Mouse (Mus musculus): ENCODE results near the gene Acadl. TPM values are rescaled to one million over a fixed set of nuclear protein-coding genes. Genes with fewer than 3 reads are reported as not detected.

Acadl gene
- polyA plus RNA-seq (2016; fragmentation: Nextera tagmentation; extraction: Ambion mirVana): 83.4 and 86.0 TPM in 2 replicates

- peak within 1 kb of the TSS; percentile 87 for H3K27ac ChIP-seq
- peaks cover 16% of the 10 kb centered on the region for H3K4me1 ChIP-seq
- peak within 1 kb of the TSS; percentile 94 for H3K9ac ChIP-seq
- peak; percentile 96 for ATAC-seq
- under 1% methylated on average over 73 of the region's 85 CpGs for WGBS (ENCODE audit: insufficient replicate concordance)
- peaks cover 10% of the 10 kb centered on the region; the same call in 1 of the 2 replicates for H3K36me3 ChIP-seq
- H3K27me3 ChIP-seq (replicated peaks): no peaks in the 10 kb centered on the region
- H3K4me3 ChIP-seq: peak within 1 kb of the TSS; percentile 95
- H3K9me3 ChIP-seq (replicated peaks): no peaks in the 10 kb centered on the region
- peak within 1 kb of the TSS; percentile 90 for H3K4me2 ChIP-seq
These were observed at the start of gene Acadl for GRCm38 (mm10) chr1:66862712-66863511. Gene Acadl, minus strand, starts transcription at chr1:66863277.

- 68% methylated on average over 1 of the region's 1 CpGs for WGBS (ENCODE audit: insufficient replicate concordance)
- Histone ChIP-seq H3K9ac (no peak overlapping the region), H3K9me3 (replicated peaks) (no peaks in the 10 kb centered on the region; the same call in 1 of the 2 replicates), H3K27ac (no peak overlapping the region), H3K4me1 (no peaks in the 10 kb centered on the region), H3K4me2 (no peak overlapping the region), H3K4me3 (no peak overlapping the region), H3K36me3 (no peaks in the 10 kb centered on the region), H3K27me3 (replicated peaks) (no peaks in the 10 kb centered on the region)
- no peak for ATAC-seq
These were observed 49.2 kb upstream of the Acadl start for GRCm38 (mm10) chr1:66912305-66912704.

GRCm38 (mm10) chr1:66902566-66902965 lies 39.5 kb upstream of the Acadl start:
- Histone ChIP-seq H3K27ac (no peak overlapping the region), H3K36me3 (no peaks in the 10 kb centered on the region), H3K9me3 (replicated peaks) (no peaks in the 10 kb centered on the region), H3K27me3 (replicated peaks) (no peaks in the 10 kb centered on the region), H3K4me2 (no peak overlapping the region), H3K4me3 (no peak overlapping the region), H3K9ac (no peak overlapping the region), H3K4me1 (no peaks in the 10 kb centered on the region)
- WGBS (ENCODE audit: insufficient replicate concordance): 49% methylated on average over 3 of the region's 3 CpGs
- ATAC-seq: no peak

GRCm38 (mm10) chr1:66900946-66901345 lies 37.9 kb upstream of the Acadl start:
- ATAC-seq: peak; percentile 55
- Histone ChIP-seq H3K4me1 (no peaks in the 10 kb centered on the region), H3K27ac (no peak overlapping the region), H3K36me3 (no peaks in the 10 kb centered on the region), H3K4me2 (no peak overlapping the region), H3K27me3 (replicated peaks) (no peaks in the 10 kb centered on the region), H3K9me3 (replicated peaks) (no peaks in the 10 kb centered on the region), H3K9ac (no peak overlapping the region), H3K4me3 (no peak overlapping the region)
- WGBS (ENCODE audit: insufficient replicate concordance): 85% methylated on average over 4 of the region's 4 CpGs

GRCm38 (mm10) chr1:66898261-66898660 lies 35.2 kb upstream of the Acadl start:
- Histone ChIP-seq H3K4me3 (no peak overlapping the region), H3K27ac (no peak overlapping the region), H3K4me1 (no peaks in the 10 kb centered on the region), H3K9me3 (replicated peaks) (no peaks in the 10 kb centered on the region), H3K27me3 (replicated peaks) (no peaks in the 10 kb centered on the region), H3K36me3 (no peaks in the 10 kb centered on the region), H3K4me2 (no peak overlapping the region), H3K9ac (no peak overlapping the region)
- 73% methylated on average over 7 of the region's 7 CpGs for WGBS (ENCODE audit: insufficient replicate concordance)
- no peak for ATAC-seq

- WGBS (ENCODE audit: insufficient replicate concordance): 42% methylated on average over 5 of the region's 5 CpGs
- no peaks in the 10 kb centered on the region for H3K9me3 ChIP-seq (replicated peaks)
- H3K4me2 ChIP-seq: no peak overlapping the region
- H3K4me1 ChIP-seq: no peaks in the 10 kb centered on the region
- H3K4me3 ChIP-seq: no peak overlapping the region
- no peak overlapping the region for H3K9ac ChIP-seq
- H3K27ac ChIP-seq: no peak overlapping the region
- H3K27me3 ChIP-seq (replicated peaks): no peaks in the 10 kb centered on the region
- ATAC-seq: no peak
- no peaks in the 10 kb centered on the region for H3K36me3 ChIP-seq
These were observed 33.5 kb upstream of the Acadl start for GRCm38 (mm10) chr1:66896556-66896955.

- WGBS (ENCODE audit: insufficient replicate concordance): 37% methylated on average over 5 of the region's 5 CpGs
- no peaks in the 10 kb centered on the region for H3K36me3 ChIP-seq
- ATAC-seq: 0 out of 2 replicates have a peak, but pooled peaks have one; percentile 15
- H3K4me2 ChIP-seq: 0 out of 2 replicates have a peak overlapping the region, but pooled peaks have one; percentile 3
- no peaks in the 10 kb centered on the region for H3K27me3 ChIP-seq (replicated peaks)
- H3K27ac ChIP-seq: no peak overlapping the region
- H3K9ac ChIP-seq: no peak overlapping the region
- H3K4me3 ChIP-seq: no peak overlapping the region
- H3K9me3 ChIP-seq (replicated peaks): no peaks in the 10 kb centered on the region
- no peaks in the 10 kb centered on the region for H3K4me1 ChIP-seq
These were observed 33.0 kb upstream of the Acadl start for GRCm38 (mm10) chr1:66896125-66896524.

- H3K9me3 ChIP-seq (replicated peaks): no peaks in the 10 kb centered on the region
- no peaks in the 10 kb centered on the region for H3K27me3 ChIP-seq (replicated peaks)
- no peak overlapping the region for H3K27ac ChIP-seq
- no peak overlapping the region for H3K4me3 ChIP-seq
- H3K36me3 ChIP-seq: no peaks in the 10 kb centered on the region
- peak; percentile 40; the same call in 1 of the 2 replicates for ATAC-seq
- H3K9ac ChIP-seq: no peak overlapping the region
- no peaks in the 10 kb centered on the region for H3K4me1 ChIP-seq
- H3K4me2 ChIP-seq: 0 out of 2 replicates have a peak overlapping the region, but pooled peaks have one; percentile 3
These were observed 32.7 kb upstream of the Acadl start for GRCm38 (mm10) chr1:66895837-66896118.

GRCm38 (mm10) chr1:66895093-66895836 lies 32.2 kb upstream of the Acadl start:
- H3K36me3 ChIP-seq: no peaks in the 10 kb centered on the region
- H3K9me3 ChIP-seq (replicated peaks): no peaks in the 10 kb centered on the region
- no peak for ATAC-seq
- H3K4me2 ChIP-seq: no peak overlapping the region
- no peak overlapping the region for H3K9ac ChIP-seq
- no peak overlapping the region for H3K27ac ChIP-seq
- no peak overlapping the region for H3K4me3 ChIP-seq
- H3K4me1 ChIP-seq: no peaks in the 10 kb centered on the region
- WGBS (ENCODE audit: insufficient replicate concordance): 57% methylated on average over 6 of the region's 6 CpGs
- H3K27me3 ChIP-seq (replicated peaks): no peaks in the 10 kb centered on the region

GRCm38 (mm10) chr1:66887175-66887574 lies 24.1 kb upstream of the Acadl start:
- no peak for ATAC-seq
- WGBS (ENCODE audit: insufficient replicate concordance): 61% methylated on average over 1 of the region's 1 CpGs
- no peak overlapping the region for H3K4me3 ChIP-seq
- H3K9ac ChIP-seq: no peak overlapping the region
- no peaks in the 10 kb centered on the region for H3K27me3 ChIP-seq (replicated peaks)
- no peak overlapping the region for H3K4me2 ChIP-seq
- no peak overlapping the region for H3K27ac ChIP-seq
- H3K4me1 ChIP-seq: no peaks in the 10 kb centered on the region
- H3K9me3 ChIP-seq (replicated peaks): no peaks in the 10 kb centered on the region
- no peaks in the 10 kb centered on the region for H3K36me3 ChIP-seq

- no peaks in the 10 kb centered on the region for H3K36me3 ChIP-seq
- H3K4me3 ChIP-seq: no peak overlapping the region
- H3K9me3 ChIP-seq (replicated peaks): 0 out of 2 replicates have a peak, but pooled peaks cover 2% of the 10 kb centered on the region
- no peak for ATAC-seq
- H3K9ac ChIP-seq: no peak overlapping the region
- 79% methylated on average over 2 of the region's 2 CpGs for WGBS (ENCODE audit: insufficient replicate concordance)
- H3K27me3 ChIP-seq (replicated peaks): no peaks in the 10 kb centered on the region
- no peak overlapping the region for H3K4me2 ChIP-seq
- no peak overlapping the region for H3K27ac ChIP-seq
- H3K4me1 ChIP-seq: no peaks in the 10 kb centered on the region
These were observed 17.1 kb upstream of the Acadl start for GRCm38 (mm10) chr1:66880217-66880616.

GRCm38 (mm10) chr1:66874740-66875139 lies 11.7 kb upstream of the Acadl start:
- Histone ChIP-seq H3K4me2 (no peak overlapping the region), H3K9me3 (replicated peaks) (0 out of 2 replicates have a peak, but pooled peaks cover 2% of the 10 kb centered on the region), H3K4me1 (no peaks in the 10 kb centered on the region), H3K36me3 (no peaks in the 10 kb centered on the region), H3K27me3 (replicated peaks) (no peaks in the 10 kb centered on the region), H3K9ac (no peak overlapping the region), H3K27ac (no peak overlapping the region), H3K4me3 (no peak overlapping the region)
- WGBS (ENCODE audit: insufficient replicate concordance): 79% methylated on average over 6 of the region's 6 CpGs
- ATAC-seq: no peak

Data from liver, embryonic 12.5 days (tissue).